Mouse (Mus musculus): ENCODE measurements at regions not wholly inside any gene's neighbourhood (a gene's known extent, or its start where the extent isn't known, plus 50 kb on each side); places are given as distances from the start of the nearest gene placed in this dataset.

DNA sequence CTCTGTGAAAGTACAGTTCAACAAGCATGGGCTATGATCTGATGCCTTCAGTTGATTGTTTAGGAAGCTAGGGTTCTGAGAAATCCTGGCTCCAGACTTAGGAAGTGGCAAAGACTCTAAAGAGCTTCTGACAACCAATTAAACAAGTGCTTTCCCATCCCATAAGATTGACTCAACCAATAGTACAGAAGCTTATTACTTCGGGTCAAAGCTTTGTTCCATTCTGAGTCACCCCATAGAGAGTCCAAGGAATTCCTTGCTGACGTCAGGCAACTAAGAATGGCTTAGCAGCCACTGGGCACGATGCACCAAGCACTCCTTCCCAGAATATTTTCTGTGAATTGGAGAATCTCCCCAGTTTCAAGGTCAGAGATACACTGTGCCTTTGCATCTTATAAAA lies 59.0 kb upstream of the Ntm start:
- Histone ChIP-seq H3K4me3 (ENCODE audit: insufficient read depth, low read depth, low read length) (no peak overlapping the region), H3K27ac (ENCODE audit: insufficient read depth, low read depth, low read length) (no peak overlapping the region), H3K4me1 (ENCODE audit: control insufficient read depth, insufficient read depth, low read length) (no peaks in the 10 kb centered on the region; the same call in 1 of the 2 replicates)
- 44% methylated on average over 3 of the region's 3 CpGs for WGBS
- no peak for TF ChIP-seq POLR2A (IDR thresholded peaks at IDR 0.05; ENCODE audit: insufficient read depth, low read depth, low read length)
- no peak for TF ChIP-seq CTCF (IDR thresholded peaks at IDR 0.05; ENCODE audit: insufficient read depth, low read depth, low read length)

GRCm38 (mm10) chr9:30025275-30025674 lies 62.3 kb upstream of the Ntm start:
- WGBS = 66% methylated on average over 7 of the region's 7 CpGs
- H3K4me1 ChIP-seq (ENCODE audit: control insufficient read depth, insufficient read depth, low read length) = no peaks in the 10 kb centered on the region; the same call in 1 of the 2 replicates
- H3K27ac ChIP-seq (ENCODE audit: insufficient read depth, low read depth, low read length) = no peak overlapping the region
- TF ChIP-seq POLR2A (IDR thresholded peaks at IDR 0.05; ENCODE audit: insufficient read depth, low read depth, low read length) = no peak
- no peak overlapping the region for H3K4me3 ChIP-seq (ENCODE audit: insufficient read depth, low read depth, low read length)

DNA sequence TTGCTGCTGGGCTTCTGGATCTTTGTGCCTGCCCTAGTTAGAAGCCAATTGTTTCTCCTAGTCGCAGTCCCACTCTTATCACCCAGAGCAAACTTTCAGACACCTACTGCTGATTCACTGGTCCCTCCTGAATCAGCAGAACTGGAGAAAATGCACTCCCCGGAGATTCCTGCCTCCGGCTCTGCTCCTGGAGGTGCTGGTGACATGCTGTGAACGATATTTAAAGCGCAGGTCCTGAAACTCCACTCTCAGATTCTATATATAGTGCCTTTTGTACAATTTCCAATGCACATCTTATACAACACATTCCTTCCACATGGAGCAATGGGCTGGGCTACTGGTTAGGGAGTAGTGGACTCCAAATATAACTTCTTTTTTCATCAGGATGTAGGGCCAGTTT lies 64.0 kb upstream of the Ntm start:
- Histone ChIP-seq H3K27ac (ENCODE audit: insufficient read depth, low read depth, low read length) (no peak overlapping the region), H3K4me1 (ENCODE audit: control insufficient read depth, insufficient read depth, low read length) (no peaks in the 10 kb centered on the region; the same call in 1 of the 2 replicates), H3K4me3 (ENCODE audit: insufficient read depth, low read depth, low read length) (no peak overlapping the region)
- no peak for TF ChIP-seq CTCF (IDR thresholded peaks at IDR 0.05; ENCODE audit: insufficient read depth, low read depth, low read length)
- no peak for TF ChIP-seq POLR2A (IDR thresholded peaks at IDR 0.05; ENCODE audit: insufficient read depth, low read depth, low read length)
- WGBS = 31% methylated on average over 5 of the region's 5 CpGs

GRCm38 (mm10) chr9:30040396-30040795 lies 77.5 kb upstream of the Ntm start:
- WGBS = 26% methylated on average over 4 of the region's 4 CpGs
- Histone ChIP-seq H3K27ac (ENCODE audit: insufficient read depth, low read depth, low read length) (no peak overlapping the region), H3K4me3 (ENCODE audit: insufficient read depth, low read depth, low read length) (no peak overlapping the region), H3K4me1 (ENCODE audit: control insufficient read depth, insufficient read depth, low read length) (no peaks in the 10 kb centered on the region)
- no peak for TF ChIP-seq POLR2A (IDR thresholded peaks at IDR 0.05; ENCODE audit: insufficient read depth, low read depth, low read length)
- TF ChIP-seq CTCF (IDR thresholded peaks at IDR 0.05; ENCODE audit: insufficient read depth, low read depth, low read length) = no peak

DNA sequence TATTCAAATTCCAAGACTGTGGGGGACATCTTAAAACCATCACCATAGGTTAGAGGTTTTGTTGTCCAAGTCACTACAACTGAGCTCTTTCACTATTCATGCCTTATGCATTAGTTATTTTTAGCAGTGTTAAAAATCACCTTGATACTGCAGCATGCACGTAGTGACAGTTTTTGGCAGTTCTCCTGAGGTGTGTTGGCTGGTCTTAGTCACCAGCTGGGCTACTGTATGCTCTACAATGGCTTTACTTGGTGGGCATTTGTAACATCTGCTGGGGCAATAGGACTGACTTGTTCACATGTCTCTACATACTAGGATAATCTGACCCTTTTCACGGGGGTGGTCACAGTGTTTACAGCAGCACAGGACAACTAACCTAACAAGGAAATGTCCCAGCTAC lies 101.6 kb upstream of the Ntm start:
- peaks cover 2% of the 10 kb centered on the region; the same call in 1 of the 2 replicates for H3K4me1 ChIP-seq (ENCODE audit: control insufficient read depth, insufficient read depth, low read length)

GRCm38 (mm10) chr9:30067980-30068379 lies 105.0 kb upstream of the Ntm start:
- 63% methylated on average over 7 of the region's 7 CpGs for WGBS
- Histone ChIP-seq H3K4me1 (ENCODE audit: control insufficient read depth, insufficient read depth, low read length) (peaks cover 2% of the 10 kb centered on the region; the same call in 1 of the 2 replicates), H3K27ac (ENCODE audit: insufficient read depth, low read depth, low read length) (no peak overlapping the region), H3K4me3 (ENCODE audit: insufficient read depth, low read depth, low read length) (no peak overlapping the region)
- no peak for TF ChIP-seq CTCF (IDR thresholded peaks at IDR 0.05; ENCODE audit: insufficient read depth, low read depth, low read length)
- TF ChIP-seq POLR2A (IDR thresholded peaks at IDR 0.05; ENCODE audit: insufficient read depth, low read depth, low read length) = no peak

More for the DNA sequence above, 101.6 kb upstream of the Ntm start:
- Histone ChIP-seq H3K4me3 (ENCODE audit: insufficient read depth, low read depth, low read length) (no peak overlapping the region), H3K27ac (ENCODE audit: insufficient read depth, low read depth, low read length) (no peak overlapping the region)
- TF ChIP-seq CTCF (IDR thresholded peaks at IDR 0.05; ENCODE audit: insufficient read depth, low read depth, low read length) (no peak), POLR2A (IDR thresholded peaks at IDR 0.05; ENCODE audit: insufficient read depth, low read depth, low read length) (no peak)
- 93% methylated on average over 2 of the region's 2 CpGs for WGBS

- Histone ChIP-seq H3K4me3 (ENCODE audit: insufficient read depth, low read depth, low read length) (no peak overlapping the region), H3K4me1 (ENCODE audit: control insufficient read depth, insufficient read depth, low read length) (no peaks in the 10 kb centered on the region), H3K27ac (ENCODE audit: insufficient read depth, low read depth, low read length) (no peak overlapping the region)
- 84% methylated on average over 3 of the region's 3 CpGs for WGBS
- no peak for TF ChIP-seq CTCF (IDR thresholded peaks at IDR 0.05; ENCODE audit: insufficient read depth, low read depth, low read length)
- TF ChIP-seq POLR2A (IDR thresholded peaks at IDR 0.05; ENCODE audit: insufficient read depth, low read depth, low read length) = no peak
Measured at GRCm38 (mm10) chr9:30075233-30075632, 112.3 kb upstream of the Ntm start.

DNA sequence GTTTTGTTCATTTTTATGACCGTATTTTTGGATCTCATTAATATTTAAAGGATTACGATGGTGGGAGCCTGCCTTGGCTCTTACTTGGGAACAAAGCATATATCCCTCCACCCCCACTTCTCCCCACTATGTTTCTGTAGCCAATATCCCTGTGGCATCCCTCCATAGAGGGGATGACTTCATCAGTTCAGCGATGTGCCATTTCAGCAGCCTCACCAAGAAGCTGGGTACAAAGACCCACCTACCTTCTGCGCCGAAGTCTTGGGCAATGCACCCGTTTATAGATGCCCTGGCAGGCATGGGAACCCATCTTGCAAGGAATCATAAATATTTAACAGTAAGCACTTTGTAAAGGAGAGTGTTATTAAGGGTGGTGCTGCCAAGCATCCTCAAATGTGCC lies 113.1 kb upstream of the Ntm start:
- 68% methylated on average over 6 of the region's 6 CpGs for WGBS
- Histone ChIP-seq H3K27ac (ENCODE audit: insufficient read depth, low read depth, low read length) (no peak overlapping the region), H3K4me3 (ENCODE audit: insufficient read depth, low read depth, low read length) (no peak overlapping the region), H3K4me1 (ENCODE audit: control insufficient read depth, insufficient read depth, low read length) (no peaks in the 10 kb centered on the region)
- no peak for TF ChIP-seq POLR2A (IDR thresholded peaks at IDR 0.05; ENCODE audit: insufficient read depth, low read depth, low read length)
- no peak for TF ChIP-seq CTCF (IDR thresholded peaks at IDR 0.05; ENCODE audit: insufficient read depth, low read depth, low read length)

GRCm38 (mm10) chr9:30076482-30076881 lies 113.5 kb upstream of the Ntm start:
- 40% methylated on average over 3 of the region's 3 CpGs for WGBS

GRCm38 (mm10) chr9:30101942-30102341 lies 139.0 kb upstream of the Ntm start:
- H3K4me3 ChIP-seq (ENCODE audit: insufficient read depth, low read depth, low read length) = no peak overlapping the region
- H3K4me1 ChIP-seq (ENCODE audit: control insufficient read depth, insufficient read depth, low read length) = no peaks in the 10 kb centered on the region
- WGBS = 74% methylated on average over 6 of the region's 6 CpGs
- TF ChIP-seq POLR2A (IDR thresholded peaks at IDR 0.05; ENCODE audit: insufficient read depth, low read depth, low read length) (no peak), CTCF (IDR thresholded peaks at IDR 0.05; ENCODE audit: insufficient read depth, low read depth, low read length) (no peak)
- no peak overlapping the region for H3K27ac ChIP-seq (ENCODE audit: insufficient read depth, low read depth, low read length)

More at GRCm38 (mm10) chr9:30076482-30076881, 113.5 kb upstream of the Ntm start:
- Histone ChIP-seq H3K4me1 (ENCODE audit: control insufficient read depth, insufficient read depth, low read length) (no peaks in the 10 kb centered on the region), H3K4me3 (ENCODE audit: insufficient read depth, low read depth, low read length) (no peak overlapping the region), H3K27ac (ENCODE audit: insufficient read depth, low read depth, low read length) (no peak overlapping the region)
- no peak for TF ChIP-seq CTCF (IDR thresholded peaks at IDR 0.05; ENCODE audit: insufficient read depth, low read depth, low read length)
- no peak for TF ChIP-seq POLR2A (IDR thresholded peaks at IDR 0.05; ENCODE audit: insufficient read depth, low read depth, low read length)
